In the genomic region with DNA sequence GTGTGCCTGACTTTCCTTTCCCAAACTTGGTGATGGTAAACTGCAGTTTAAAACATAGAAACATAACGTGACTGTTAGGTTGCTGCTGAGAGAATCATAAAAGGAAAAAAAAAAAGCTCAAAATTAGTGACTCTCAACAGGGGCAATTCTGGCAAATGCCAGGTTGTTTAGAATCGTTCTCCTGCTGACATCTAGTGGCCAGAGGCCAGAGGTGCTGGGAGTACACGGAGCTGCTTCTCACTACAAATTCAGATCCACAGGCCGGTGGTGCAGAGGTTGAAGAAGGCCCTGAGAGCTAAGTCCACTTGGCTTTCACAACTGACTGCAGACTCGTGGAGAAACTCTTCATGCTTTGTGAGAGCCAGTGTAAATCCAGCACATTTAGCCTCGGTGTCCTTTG, we compare ENCODE assay signal across 9 mouse cellular contexts.
DNase-seq lines count a peak whose midpoint lies in the region; ATAC-seq and TF ChIP-seq lines count a peak whose summit lies in the region.
"Had no signal": no experiment of that assay in that cellular context is flagged by ENCODE, and none has a peak within 500 bp of the region (broad histone marks: within the 10 kb centered on the region; RNA-seq: fewer than 3 reads in every experiment).

No protein-coding gene starts in this region.

- H3K4me3 ChIP-seq in forebrain, embryonic 15.5 days, result no peak overlapping the region
- H3K4me3 ChIP-seq in hindbrain, embryonic 13.5 days, result no peak overlapping the region
- H3K4me3 ChIP-seq in lung, postnatal 0 days (ENCODE audit: low read depth, low read length), result no peak overlapping the region
- H3K4me3 ChIP-seq: liver, embryonic 15.5 days had no signal

- no peak overlapping the region for H3K27ac ChIP-seq in forebrain, embryonic 15.5 days (replicated peaks)
- H3K27ac ChIP-seq in hindbrain, embryonic 13.5 days, result no peak overlapping the region
- no peak overlapping the region for H3K27ac ChIP-seq in lung, postnatal 0 days (ENCODE audit: low read length)
- H3K27ac ChIP-seq: liver, embryonic 15.5 days had no signal

- no peaks in the 10 kb centered on the region for H3K4me1 ChIP-seq in forebrain, embryonic 15.5 days
- H3K4me1 ChIP-seq in hindbrain, embryonic 13.5 days (replicated peaks), result no peaks in the 10 kb centered on the region
- H3K4me1 ChIP-seq in lung, postnatal 0 days (ENCODE audit: insufficient read depth, low read depth, low read length), result no peaks in the 10 kb centered on the region
- H3K4me1 ChIP-seq: liver, embryonic 15.5 days had no signal

- no peak overlapping the region for H3K4me2 ChIP-seq in forebrain, embryonic 15.5 days (replicated peaks)
- H3K4me2 ChIP-seq in hindbrain, embryonic 13.5 days, result no peak overlapping the region
- no peak overlapping the region for H3K4me2 ChIP-seq in lung, postnatal 0 days (replicated peaks; ENCODE audit: low read depth, low read length)
- H3K4me2 ChIP-seq: liver, embryonic 15.5 days had no signal

- no peak overlapping the region for H3K9ac ChIP-seq in forebrain, embryonic 15.5 days (replicated peaks)
- no peak overlapping the region for H3K9ac ChIP-seq in hindbrain, embryonic 13.5 days
- H3K9ac ChIP-seq in lung, postnatal 0 days (replicated peaks; ENCODE audit: low read depth), result no peak overlapping the region
- H3K9ac ChIP-seq: liver, embryonic 15.5 days had no signal

- H3K27me3 ChIP-seq in forebrain, embryonic 15.5 days, result no peaks in the 10 kb centered on the region
- H3K27me3 ChIP-seq in hindbrain, embryonic 13.5 days, result no peaks in the 10 kb centered on the region
- H3K27me3 ChIP-seq in lung, postnatal 0 days (replicated peaks; ENCODE audit: insufficient read depth, low read length), result no peaks in the 10 kb centered on the region
- H3K27me3 ChIP-seq: liver, embryonic 15.5 days had no signal

- no peak for TF ChIP-seq EP300 in lung, postnatal 0 days (IDR thresholded peaks at IDR 0.05)

- DNase-seq in MN1 (ENCODE audit: low spot score), result peak; percentile 83
- peak; percentile 12 for DNase-seq in c-Kit-positive CD71-positive TER-119-positive erythroid progenitor cells, embryonic 14.5 days (ENCODE audit: low spot score)
- peak; percentile 67 for DNase-seq in layer of hippocampus, adult 9-11 months
- peak; percentile 82 for DNase-seq in lung, postnatal 0 days (ENCODE audit: low spot score)
- DNase-seq in retina, adult 2 months (ENCODE audit: low read depth, low spot score), result peak; percentile 51
- peak; percentile 52 to 54 for DNase-seq in urinary bladder, postnatal 36 days (ENCODE audit: low spot score in 2 of 2)

- 13% methylated on average over 6 of the region's 6 CpGs for WGBS in forebrain, embryonic 15.5 days
- WGBS in hindbrain, embryonic 13.5 days, result 15% methylated on average over 6 of the region's 6 CpGs
- WGBS in lung, postnatal 0 days, result 9% methylated on average over 6 of the region's 6 CpGs

- TF ChIP-seq CTCF in lung, postnatal 0 days (IDR thresholded peaks at IDR 0.05), result peak; percentile 82

- ATAC-seq in forebrain, embryonic 15.5 days (replicated peaks), result peak; percentile 87
- ATAC-seq in hindbrain, embryonic 13.5 days (ENCODE audit: low FRiP score), result peak; percentile 76
- ATAC-seq in lung, postnatal 0 days, result peak; percentile 53

- no peaks in the 10 kb centered on the region for H3K9me3 ChIP-seq in forebrain, embryonic 15.5 days
- no peaks in the 10 kb centered on the region for H3K9me3 ChIP-seq in hindbrain, embryonic 13.5 days
- no peaks in the 10 kb centered on the region for H3K9me3 ChIP-seq in lung, postnatal 0 days (ENCODE audit: low read length)
- H3K9me3 ChIP-seq: liver, embryonic 15.5 days had no signal

- H3K36me3 ChIP-seq in forebrain, embryonic 15.5 days, result no peaks in the 10 kb centered on the region
- H3K36me3 ChIP-seq in hindbrain, embryonic 13.5 days, result no peaks in the 10 kb centered on the region
- no peaks in the 10 kb centered on the region for H3K36me3 ChIP-seq in lung, postnatal 0 days (ENCODE audit: insufficient read depth, low read length)
- H3K36me3 ChIP-seq: liver, embryonic 15.5 days had no signal

Comparison
In these comparisons a context has a peak if more than half of its experiments do, and no peak if none do; other contexts are left out.
1. DNase-seq: peak in every context shown above with its lines; median percentile 83 in MN1; 82 in lung, postnatal 0 days; 67 in layer of hippocampus, adult 9-11 months; 53 in urinary bladder, postnatal 36 days; 51 in retina, adult 2 months; 12 in c-Kit-positive CD71-positive TER-119-positive erythroid progenitor cells, embryonic 14.5 days.